Mouse (Mus musculus) kidney, adult 2 months (tissue): ENCODE measurements around the gene Ppm1j.

Source experiments
- CTCF ChIP-seq: fragments of 200-500 bp; conservative IDR thresholded peaks from 2 replicates; pipeline ENCODE4 v1.5.1; 2011; ENCODE audit warnings: low read depth, mild to moderate bottlenecking, control low read depth, low read length, moderate library complexity, mixed read lengths; ENCODE audit not compliant: insufficient read depth, insufficient read length
- POLR2A ChIP-seq: fragments of 200-500 bp; IDR thresholded peaks from one replicate; pipeline ENCODE4 v1.6.1; 2011; ENCODE audit warnings: low read depth, low read length, control low read depth

- TF ChIP-seq CTCF (no peak), POLR2A (no peak)
These were observed 37.7 kb upstream of the Ppm1j start for GRCm38 (mm10) chr3:104743161-104743560.
